Mouse (Mus musculus): ENCODE data around the gene Gpr12. TPM values are rescaled to one million over a fixed set of nuclear protein-coding genes. Genes with fewer than 3 reads are reported as not detected.

Gene Gpr12
- 0.11 and 0.71 TPM in 2 replicates for polyA plus RNA-seq (2012; rRNA removed)

GRCm38 (mm10) chr5:146584478-146585306, at the start of gene Gpr12:
Gpr12 (minus strand) TSS chr5:146585239.

GRCm38 (mm10) chr5:146555836-146556235, 29.2 kb downstream of the Gpr12 start, which contains the start of gene Gm3415:
Gm3415 (plus strand) TSS chr5:146556136.

GRCm38 (mm10) chr5:146537347-146537746, 47.7 kb downstream of the Gpr12 start, which contains the start of gene Gm3409:
Gm3409 (plus strand) TSS chr5:146537647.

Other genes with a start within 250 kb of the Gpr12 start
- 18.0 and 19.2 TPM in 2 replicates for gene Wasf3, start 200.3 kb downstream of the Gpr12 start, polyA plus RNA-seq (2012; rRNA removed)
- gene Gm6408, start 103.3 kb downstream of the Gpr12 start, polyA plus RNA-seq (2012; rRNA removed), result 0.06 TPM in 1 of 2 replicates, not detected in the other
- gene Gm6370, start 93.9 kb downstream of the Gpr12 start, polyA plus RNA-seq (2012; rRNA removed), result not detected in 2 replicates
- gene 4930449I24Rik, start 82.8 kb downstream of the Gpr12 start, polyA plus RNA-seq (2012; rRNA removed), result not detected in 2 replicates
- not detected in 2 replicates for gene Gm3402, start 71.1 kb downstream of the Gpr12 start, polyA plus RNA-seq (2012; rRNA removed)
- not detected in 2 replicates for gene Gm3404, start 59.4 kb downstream of the Gpr12 start, polyA plus RNA-seq (2012; rRNA removed)
- not detected in 2 replicates for gene Gm3409, start 47.6 kb downstream of the Gpr12 start, polyA plus RNA-seq (2012; rRNA removed)
- not detected in 2 replicates for gene Gm3415, start 29.1 kb downstream of the Gpr12 start, polyA plus RNA-seq (2012; rRNA removed)
- gene Usp12, start 209.8 kb upstream of the Gpr12 start, polyA plus RNA-seq (2012; rRNA removed), result 23.2 and 25.1 TPM in 2 replicates
- gene Rpl21, start 247.7 kb upstream of the Gpr12 start, polyA plus RNA-seq (2012; rRNA removed), result 748 and 1,344 TPM in 2 replicates

Measured in central nervous system, embryonic 11.5 days (tissue).